Mouse (Mus musculus) stomach, embryonic 14.5 days (tissue): ENCODE measurements around the gene Rxfp2. TPM values are rescaled to one million over a fixed set of nuclear protein-coding genes. Genes with fewer than 3 reads are reported as not detected.

Experiments
- ATAC-seq: fragments of 200-750 bp; cut with Nextera tagmentation; 2 replicates; pipeline ENCODE4 v1.8.0; 2017; ENCODE audit warnings: low read depth, moderate TSS enrichment; ENCODE audit not compliant: insufficient number of reproducible peaks, insufficient read depth, low FRiP score
- H3K27ac ChIP-seq: fragments of 300-500 bp; sonication (generic); 2 replicates; pipeline ENCODE4 v1.5.1; 2014; ENCODE audit warnings: mild to moderate bottlenecking, low read length, moderate library complexity, mixed read lengths
- H3K27me3 ChIP-seq: fragments of 300-500 bp; sonication (generic); 2 replicates; pipeline ENCODE4 v1.6.1; 2014; ENCODE audit warnings: low read length, control low read depth, mixed read lengths; ENCODE audit not compliant: control insufficient read depth, insufficient read depth
- H3K36me3 ChIP-seq: fragments of 300-500 bp; sonication (generic); 2 replicates; pipeline ENCODE4 v1.6.1; 2014; ENCODE audit warnings: mild to moderate bottlenecking, control low read depth, low read length, moderate library complexity, mixed read lengths; ENCODE audit not compliant: control insufficient read depth, insufficient read depth
- H3K4me1 ChIP-seq: fragments of 300-500 bp; sonication (generic); 2 replicates; pipeline ENCODE4 v1.6.1; 2014; ENCODE audit warnings: low read length, control low read depth, mixed read lengths; ENCODE audit not compliant: control insufficient read depth, insufficient read depth
- H3K4me2 ChIP-seq: fragments of 300-500 bp; sonication (generic); replicated peaks from 2 replicates; pipeline ENCODE4 v1.6.1; 2014; ENCODE audit warnings: low read depth, low read length, control low read depth
- H3K4me3 ChIP-seq: fragments of 300-500 bp; sonication (generic); 2 replicates; pipeline ENCODE4 v1.5.1; 2014; ENCODE audit warnings: low read depth, low read length, control low read depth
- H3K9ac ChIP-seq: fragments of 300-500 bp; sonication (generic); replicated peaks from 2 replicates; pipeline ENCODE4 v1.6.1; 2014; ENCODE audit warnings: low read depth, mild to moderate bottlenecking, control low read depth, low read length, moderate library complexity, mixed read lengths
- H3K9me3 ChIP-seq: fragments of 300-500 bp; sonication (generic); 2 replicates; pipeline ENCODE4 v1.6.1; 2016; ENCODE audit warnings: low read depth, low read length, control low read depth; ENCODE audit not compliant: control insufficient read depth
- WGBS: fragments of 180-500 bp; shearing (Covaris S2); extraction: QIAGEN DNeasy Blood & Tissue Kit; methylation state at CpG from one replicate; pipeline ENCODE4 v1.1.7; 2014; 5-methylcytosine and 5-hydroxymethylcytosine counted together
- polyA plus RNA-seq: library from polyadenylated mRNA; unstranded; fragments of >200 nt; fragmentation: Nextera tagmentation; extraction: Ambion mirVana; gene quantifications from 2 replicates; pipeline ENCODE4 v1.2.1, GENCODE M21; 2014

Gene Rxfp2
- polyA plus RNA-seq, 1 experiment from 2014 or later, result 0.69 TPM

- Histone ChIP-seq H3K4me1 (no peaks in the 10 kb centered on the region), H3K4me2 (no peak overlapping the region), H3K27ac (no peak overlapping the region), H3K27me3 (no peaks in the 10 kb centered on the region), H3K9ac (no peak overlapping the region), H3K36me3 (no peaks in the 10 kb centered on the region), H3K9me3 (no peaks in the 10 kb centered on the region), H3K4me3 (no peak overlapping the region)
- ATAC-seq, result no peak
- WGBS, result 88% methylated on average over 7 of the region's 7 CpGs
Observed at GRCm38 (mm10) chr5:150106358-150106757, 87.9 kb downstream of the Rxfp2 start.

- no peak overlapping the region for H3K4me3 ChIP-seq
- WGBS, result 48% methylated on average over 8 of the region's 8 CpGs
- H3K27ac ChIP-seq, result no peak overlapping the region
- no peak overlapping the region for H3K4me2 ChIP-seq
- no peaks in the 10 kb centered on the region for H3K36me3 ChIP-seq
- 0 out of 2 replicates have a peak, but pooled peaks cover 5% of the 10 kb centered on the region for H3K4me1 ChIP-seq
- no peak overlapping the region for H3K9ac ChIP-seq
- ATAC-seq, result no peak
- no peaks in the 10 kb centered on the region for H3K27me3 ChIP-seq
- no peaks in the 10 kb centered on the region for H3K9me3 ChIP-seq
Observed at GRCm38 (mm10) chr5:150111236-150111635, 92.8 kb downstream of the Rxfp2 start.

GRCm38 (mm10) chr5:150114007-150114406, 95.5 kb downstream of the Rxfp2 start:
- Histone ChIP-seq H3K9me3 (no peaks in the 10 kb centered on the region), H3K4me2 (no peak overlapping the region), H3K27me3 (no peaks in the 10 kb centered on the region), H3K4me3 (no peak overlapping the region), H3K36me3 (no peaks in the 10 kb centered on the region), H3K27ac (no peak overlapping the region), H3K9ac (no peak overlapping the region), H3K4me1 (0 out of 2 replicates have a peak, but pooled peaks cover 5% of the 10 kb centered on the region)
- ATAC-seq, result no peak
- WGBS, result 78% methylated on average over 7 of the region's 7 CpGs

- no peak overlapping the region for H3K9ac ChIP-seq
- ATAC-seq, result no peak
- no peaks in the 10 kb centered on the region for H3K36me3 ChIP-seq
- WGBS, result 82% methylated on average over 4 of the region's 4 CpGs
- H3K9me3 ChIP-seq, result no peaks in the 10 kb centered on the region
- H3K27ac ChIP-seq, result no peak overlapping the region
- H3K27me3 ChIP-seq, result no peaks in the 10 kb centered on the region
- no peak overlapping the region for H3K4me2 ChIP-seq
- H3K4me3 ChIP-seq, result no peak overlapping the region
- H3K4me1 ChIP-seq, result 0 out of 2 replicates have a peak, but pooled peaks cover 5% of the 10 kb centered on the region
Observed at GRCm38 (mm10) chr5:150114778-150115177, 96.3 kb downstream of the Rxfp2 start.

GRCm38 (mm10) chr5:150115271-150116092, 97.0 kb downstream of the Rxfp2 start:
- no peak overlapping the region for H3K4me3 ChIP-seq
- H3K27me3 ChIP-seq, result no peaks in the 10 kb centered on the region
- no peaks in the 10 kb centered on the region for H3K9me3 ChIP-seq
- H3K4me1 ChIP-seq, result 0 out of 2 replicates have a peak, but pooled peaks cover 5% of the 10 kb centered on the region
- H3K9ac ChIP-seq, result no peak overlapping the region
- H3K36me3 ChIP-seq, result no peaks in the 10 kb centered on the region
- ATAC-seq, result no peak
- no peak overlapping the region for H3K27ac ChIP-seq
- WGBS, result 64% methylated on average over 16 of the region's 16 CpGs
- H3K4me2 ChIP-seq, result no peak overlapping the region

GRCm38 (mm10) chr5:150116216-150116905, 97.9 kb downstream of the Rxfp2 start:
- H3K4me3 ChIP-seq, result no peak overlapping the region
- 63% methylated on average over 9 of the region's 9 CpGs for WGBS
- ATAC-seq, result no peak

GRCm38 (mm10) chr5:150116906-150117216, 98.4 kb downstream of the Rxfp2 start:
- Histone ChIP-seq H3K9me3 (no peaks in the 10 kb centered on the region), H3K36me3 (no peaks in the 10 kb centered on the region), H3K27me3 (no peaks in the 10 kb centered on the region), H3K27ac (no peak overlapping the region), H3K4me2 (no peak overlapping the region), H3K4me3 (no peak overlapping the region), H3K4me1 (0 out of 2 replicates have a peak, but pooled peaks cover 5% of the 10 kb centered on the region), H3K9ac (no peak overlapping the region)
- ATAC-seq, result no peak
- 88% methylated on average over 6 of the region's 6 CpGs for WGBS

More at GRCm38 (mm10) chr5:150116216-150116905, 97.9 kb downstream of the Rxfp2 start:
- H3K36me3 ChIP-seq, result no peaks in the 10 kb centered on the region
- H3K27me3 ChIP-seq, result no peaks in the 10 kb centered on the region
- no peak overlapping the region for H3K4me2 ChIP-seq
- no peaks in the 10 kb centered on the region for H3K9me3 ChIP-seq
- H3K9ac ChIP-seq, result no peak overlapping the region
- H3K4me1 ChIP-seq, result 0 out of 2 replicates have a peak, but pooled peaks cover 5% of the 10 kb centered on the region
- H3K27ac ChIP-seq, result no peak overlapping the region

GRCm38 (mm10) chr5:150118124-150118454, 99.6 kb downstream of the Rxfp2 start:
- no peaks in the 10 kb centered on the region for H3K9me3 ChIP-seq

More at GRCm38 (mm10) chr5:150118124-150118454, 99.6 kb downstream of the Rxfp2 start:
- Histone ChIP-seq H3K4me1 (0 out of 2 replicates have a peak, but pooled peaks cover 5% of the 10 kb centered on the region), H3K36me3 (no peaks in the 10 kb centered on the region), H3K4me3 (peak overlapping the region; percentile 54), H3K27ac (no peak overlapping the region), H3K9ac (no peak overlapping the region), H3K27me3 (no peaks in the 10 kb centered on the region), H3K4me2 (peak overlapping the region; percentile 65)
- 15% methylated on average over 8 of the region's 8 CpGs for WGBS
- ATAC-seq, result no peak
